In genomic region chr5:122988021-122988751, GRCm38 (mm10) we compare ENCODE assay signal across 8 mouse cellular contexts. TPM values are rescaled to one million over a fixed set of nuclear protein-coding genes. Genes with fewer than 3 reads are reported as not detected.
A peak's percentile ranks its signal among the peaks of the same experiment; 100 is the strongest.
DNase-seq lines count a peak whose midpoint lies in the region; ATAC-seq and TF ChIP-seq lines count a peak whose summit lies in the region.

No protein-coding gene starts in this region.

- H3K27ac ChIP-seq in MEL (ENCODE audit: control insufficient read depth, low read depth, low read length) = peak overlapping the region; percentile 27; the same call in 1 of the 2 replicates
- H3K27ac ChIP-seq in heart, embryonic 13.5 days (replicated peaks) = peak overlapping the region; percentile 93
- H3K27ac ChIP-seq in kidney, postnatal 0 days = peak overlapping the region; percentile 94
- peak overlapping the region; percentile 85 for H3K27ac ChIP-seq in neural tube, embryonic 13.5 days (replicated peaks)

- H3K9me3 ChIP-seq in MEL (replicated peaks; ENCODE audit: insufficient read depth, low read length) = no peaks in the 10 kb centered on the region
- no peaks in the 10 kb centered on the region for H3K9me3 ChIP-seq in heart, embryonic 13.5 days
- no peaks in the 10 kb centered on the region for H3K9me3 ChIP-seq in kidney, postnatal 0 days (replicated peaks; ENCODE audit: low read length)
- H3K9me3 ChIP-seq in neural tube, embryonic 13.5 days = no peaks in the 10 kb centered on the region

- peak overlapping the region; percentile 83 for H3K9ac ChIP-seq in MEL (ENCODE audit: control insufficient read depth, low read depth, low read length, poor library complexity, severe bottlenecking)
- H3K9ac ChIP-seq in heart, embryonic 13.5 days = peak overlapping the region; percentile 93
- H3K9ac ChIP-seq in kidney, postnatal 0 days (ENCODE audit: low read depth, low read length) = peak overlapping the region; percentile 86
- H3K9ac ChIP-seq in neural tube, embryonic 13.5 days = peak overlapping the region; percentile 79

- peak; percentile 75 for DNase-seq in 3134 (ENCODE audit: extremely low read depth, insufficient read length, low spot score)
- peak; percentile 69 for DNase-seq in MEL (ENCODE audit: low read depth, low spot score)
- DNase-seq in kidney, postnatal 0 days (ENCODE audit: low spot score) = peak; percentile 71
- DNase-seq in lung, adult 2 months = peak; percentile 62
- DNase-seq in thymus, postnatal 25 days = peak; percentile 75

- H3K4me1 ChIP-seq in MEL (ENCODE audit: control insufficient read depth in 1 of 2, insufficient read depth in 2 of 2, low read length in 2 of 2) = peaks cover 5 to 11% of the 10 kb centered on the region in 2 experiments; a peak in 3 of 4 replicates
- H3K4me1 ChIP-seq in heart, embryonic 13.5 days = peaks cover 57% of the 10 kb centered on the region
- peaks cover 27% of the 10 kb centered on the region for H3K4me1 ChIP-seq in kidney, postnatal 0 days (replicated peaks; ENCODE audit: insufficient read depth, low read length)
- H3K4me1 ChIP-seq in lung, adult 2 months (ENCODE audit: control insufficient read depth, insufficient read depth, low read length) = peaks cover 8% of the 10 kb centered on the region; the same call in 1 of the 2 replicates
- H3K4me1 ChIP-seq in neural tube, embryonic 13.5 days (replicated peaks) = peaks cover 66% of the 10 kb centered on the region

- TF ChIP-seq RAD21 in MEL (IDR thresholded peaks at IDR 0.05; ENCODE audit: low read depth, low read length) = no peak

- peaks cover 0 to 5% of the 10 kb centered on the region in 2 experiments; a peak in 2 of 4 replicates for H3K36me3 ChIP-seq in MEL (ENCODE audit: control insufficient read depth in 1 of 2, insufficient read depth in 2 of 2, low read length in 2 of 2)
- no peaks in the 10 kb centered on the region for H3K36me3 ChIP-seq in heart, embryonic 13.5 days
- H3K36me3 ChIP-seq in kidney, postnatal 0 days (ENCODE audit: insufficient read depth, low read length) = no peaks in the 10 kb centered on the region
- H3K36me3 ChIP-seq in neural tube, embryonic 13.5 days = no peaks in the 10 kb centered on the region

- peak; percentile 48 for ATAC-seq in common myeloid progenitor, adult 5-6 weeks (replicated peaks; ENCODE audit: low read depth, poor library complexity, severe bottlenecking)
- no peak for ATAC-seq in heart, embryonic 13.5 days (ENCODE audit: extremely low read depth, insufficient number of reproducible peaks, low FRiP score, low TSS enrichment)
- peak; percentile 34; the same call in 1 of the 2 replicates for ATAC-seq in kidney, postnatal 0 days (replicated peaks; ENCODE audit: low FRiP score, low read depth)
- peak; percentile 21; the same call in 1 of the 2 replicates for ATAC-seq in neural tube, embryonic 13.5 days (ENCODE audit: low read depth)

- TF ChIP-seq EP300 in MEL (IDR thresholded peaks at IDR 0.05; ENCODE audit: low read depth in 1 of 2, low read length in 2 of 2) = no peak

- H3K4me3 ChIP-seq in MEL (ENCODE audit: control insufficient read depth in 1 of 2, insufficient read depth in 1 of 2, low read depth in 2 of 2, low read length in 2 of 2) = peak overlapping the region; percentile 79 to 89
- H3K4me3 ChIP-seq in heart, embryonic 13.5 days = peak overlapping the region; percentile 80
- H3K4me3 ChIP-seq in kidney, postnatal 0 days (replicated peaks; ENCODE audit: low read depth, low read length) = peak overlapping the region; percentile 76
- peak overlapping the region; percentile 89 for H3K4me3 ChIP-seq in lung, adult 2 months (replicated peaks; ENCODE audit: extremely low read depth, low read depth, low read length)
- peak overlapping the region; percentile 65 for H3K4me3 ChIP-seq in neural tube, embryonic 13.5 days

- H3K4me2 ChIP-seq in heart, embryonic 13.5 days = peak overlapping the region; percentile 99
- H3K4me2 ChIP-seq in kidney, postnatal 0 days (ENCODE audit: low read length) = peak overlapping the region; percentile 93
- H3K4me2 ChIP-seq in neural tube, embryonic 13.5 days = peak overlapping the region; percentile 79

- peaks cover 2% of the 10 kb centered on the region; the same call in 1 of the 2 replicates for H3K79me2 ChIP-seq in MEL (ENCODE audit: control insufficient read depth, insufficient read depth, low read length, poor library complexity)

- TF ChIP-seq POLR2A in MEL (IDR thresholded peaks at IDR 0.05; ENCODE audit: control insufficient read depth in 1 of 2, insufficient read depth in 1 of 2, low read depth in 1 of 2, low read length in 2 of 2, poor library complexity in 1 of 2) = 0 out of 4 replicates have a peak, but pooled peaks of 1 of the 2 experiments have one; percentile 24
- no peak for TF ChIP-seq POLR2A in lung, adult 2 months (IDR thresholded peaks at IDR 0.05; ENCODE audit: borderline replicate concordance, extremely low read depth, low read depth, low read length)

- WGBS in heart, embryonic 13.5 days = under 1% methylated on average over 40 of the region's 41 CpGs
- 2% methylated on average over 39 of the region's 41 CpGs for WGBS in kidney, postnatal 0 days
- WGBS in lung, adult 2 months = under 1% methylated on average over 41 of the region's 41 CpGs
- WGBS in neural tube, embryonic 13.5 days = under 1% methylated on average over 41 of the region's 41 CpGs

- no peak for TF ChIP-seq CTCF in MEL (IDR thresholded peaks at IDR 0.05 in 2 of 3, conservative IDR thresholded peaks at IDR 0.05 in 1 of 3; ENCODE audit: control insufficient read depth in 1 of 3, insufficient read depth in 1 of 3, low read depth in 2 of 3, low read length in 3 of 3, poor library complexity in 1 of 3, severe bottlenecking in 1 of 3)
- TF ChIP-seq CTCF in kidney, postnatal 0 days (IDR thresholded peaks at IDR 0.05; ENCODE audit: low read depth) = no peak
- no peak for TF ChIP-seq CTCF in lung, adult 2 months (IDR thresholded peaks at IDR 0.05; ENCODE audit: insufficient read depth, low read length)

- H3K27me3 ChIP-seq in MEL (ENCODE audit: control insufficient read depth in 1 of 2, insufficient read depth in 2 of 2, low read length in 2 of 2) = no peaks in the 10 kb centered on the region
- H3K27me3 ChIP-seq in heart, embryonic 13.5 days (replicated peaks) = peaks cover 12% of the 10 kb centered on the region; the same call in 1 of the 2 replicates
- H3K27me3 ChIP-seq in kidney, postnatal 0 days (ENCODE audit: insufficient read depth, low read length) = no peaks in the 10 kb centered on the region
- 0 out of 2 replicates have a peak, but pooled peaks cover 7% of the 10 kb centered on the region for H3K27me3 ChIP-seq in neural tube, embryonic 13.5 days

TF ChIP-seq in MEL, 35 proteins besides CTCF, POLR2A, EP300 and RAD21:
- TF ChIP-seq ELF1 (IDR thresholded peaks at IDR 0.05; ENCODE audit: low read depth, low read length) (no peak), ZKSCAN1 (IDR thresholded peaks at IDR 0.05; ENCODE audit: low read depth, low read length) (no peak), MAZ (IDR thresholded peaks at IDR 0.05; ENCODE audit: low read depth, low read length) (0 out of 2 replicates have a peak, but pooled peaks have one; percentile 9), NELFE (IDR thresholded peaks at IDR 0.05; ENCODE audit: low read depth, low read length) (0 out of 2 replicates have a peak, but pooled peaks have one; percentile 20), NRF1 (IDR thresholded peaks at IDR 0.05; ENCODE audit: insufficient read depth, low read depth, low read length, poor library complexity, severe bottlenecking) (0 out of 2 replicates have a peak, but pooled peaks have one; percentile 18), UBTF (IDR thresholded peaks at IDR 0.05; ENCODE audit: borderline replicate concordance, insufficient read depth, low read depth, low read length) (peak; percentile 63; the same call in 1 of the 2 replicates)
TF ChIP-seq in MEL: peak in this region for 4.

RNA-seq across cellular contexts. Expression of gene Kdm2b, which starts 1.4 kb away (rescaled TPM):
- 24.8 and 29.2 TPM in 2 replicates for total RNA-seq in MEL (2012; rRNA removed)
- 10 to 100 TPM in 1 of 2 experiments, not detected in 1; 48.9 TPM for polyA plus RNA-seq in MEL (2012; ENCODE audit: insufficient read depth in 1 of 2, insufficient read length in 2 of 2, low read depth in 1 of 2, low replicate concordance in 2 of 2, missing spikeins in 1 of 2)
- 60.6 and 72.8 TPM in 2 replicates for total RNA-seq in common myeloid progenitor, adult 5-6 weeks (2017)
- polyA plus RNA-seq in heart, embryonic 13.5 days (2015; fragmentation: Nextera tagmentation; extraction: Ambion mirVana) = 26.3 and 28.2 TPM in 2 replicates
- 62.5 and 66.1 TPM in 2 replicates for polyA plus RNA-seq in kidney, postnatal 0 days (2015; fragmentation: Nextera tagmentation; extraction: Ambion mirVana)
- 16.6 and 20.1 TPM in 2 replicates for polyA plus RNA-seq in lung, adult 2 months (2012; rRNA removed)
- 91.7 and 95.0 TPM in 2 replicates for polyA plus RNA-seq in neural tube, embryonic 13.5 days (2015; fragmentation: Nextera tagmentation; extraction: Ambion mirVana)

RNA-seq across cellular contexts. Expression of gene Orai1, which starts 26.7 kb away (rescaled TPM):
- 4.5 and 4.7 TPM in 2 replicates for total RNA-seq in MEL (2012; rRNA removed)
- polyA plus RNA-seq in MEL (2012; ENCODE audit: insufficient read depth in 1 of 2, insufficient read length in 2 of 2, low read depth in 1 of 2, low replicate concordance in 2 of 2, missing spikeins in 1 of 2) = 10 to 100 TPM in 1 of 2 experiments, not detected in 1; 13.3 TPM
- 10.6 and 13.0 TPM in 2 replicates for total RNA-seq in common myeloid progenitor, adult 5-6 weeks (2017)
- 19.1 TPM in 2 replicates for polyA plus RNA-seq in heart, embryonic 13.5 days (2015; fragmentation: Nextera tagmentation; extraction: Ambion mirVana)
- 22.5 and 23.4 TPM in 2 replicates for polyA plus RNA-seq in kidney, postnatal 0 days (2015; fragmentation: Nextera tagmentation; extraction: Ambion mirVana)
- 113 and 137 TPM in 2 replicates for polyA plus RNA-seq in lung, adult 2 months (2012; rRNA removed)
- polyA plus RNA-seq in neural tube, embryonic 13.5 days (2015; fragmentation: Nextera tagmentation; extraction: Ambion mirVana) = 12.9 and 13.1 TPM in 2 replicates

RNA-seq across cellular contexts. Expression of gene Morn3, which starts 58.6 kb away (rescaled TPM):
- total RNA-seq in MEL (2012; rRNA removed) = not detected in 2 replicates
- not detected for polyA plus RNA-seq in MEL (2012; ENCODE audit: insufficient read depth in 1 of 2, insufficient read length in 2 of 2, low read depth in 1 of 2, low replicate concordance in 2 of 2, missing spikeins in 1 of 2)
- total RNA-seq in common myeloid progenitor, adult 5-6 weeks (2017) = not detected in 2 replicates
- not detected in 2 replicates for polyA plus RNA-seq in heart, embryonic 13.5 days (2015; fragmentation: Nextera tagmentation; extraction: Ambion mirVana)
- 0.46 TPM in 1 of 2 replicates, not detected in the other for polyA plus RNA-seq in kidney, postnatal 0 days (2015; fragmentation: Nextera tagmentation; extraction: Ambion mirVana)
- 0.77 and 2.9 TPM in 2 replicates for polyA plus RNA-seq in lung, adult 2 months (2012; rRNA removed)
- 0.67 and 1.0 TPM in 2 replicates for polyA plus RNA-seq in neural tube, embryonic 13.5 days (2015; fragmentation: Nextera tagmentation; extraction: Ambion mirVana)

Comparison
In these comparisons a context has a peak if more than half of its experiments do, and no peak if none do; other contexts are left out.
1. H3K27ac ChIP-seq: peak in every context shown above with its lines; median percentile 94 in kidney, postnatal 0 days; 93 in heart, embryonic 13.5 days; 85 in neural tube, embryonic 13.5 days; 27 in MEL.